Mouse (Mus musculus): Measurements from ENCODE around the gene Elmod3.

DNA sequence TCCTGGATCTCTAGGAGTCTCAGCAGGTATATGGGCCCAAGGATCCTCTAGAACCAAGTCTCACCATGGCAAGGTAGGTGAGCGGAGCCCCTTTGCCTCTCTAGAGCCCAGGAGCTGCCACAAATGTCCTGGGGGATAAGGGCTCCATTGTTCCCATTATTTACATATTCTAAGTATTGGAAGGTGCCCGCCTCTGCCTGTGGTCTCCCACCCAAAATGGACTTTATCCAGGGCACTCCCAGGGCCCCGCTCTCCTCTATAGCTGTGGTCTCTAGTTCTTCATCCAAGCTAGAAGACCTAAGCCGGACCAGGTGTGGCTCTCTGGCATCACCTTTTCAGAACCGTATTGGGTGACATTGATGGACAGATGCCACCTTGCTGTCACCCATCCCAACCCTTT, 76.6 kb downstream of the Elmod3 start, which contains the start of gene Sh2d6:
- TF ChIP-seq POLR2A (IDR thresholded peaks at IDR 0.05; ENCODE audit: borderline replicate concordance, extremely low read depth, low read depth, low read length): no peak
- TF ChIP-seq CTCF (IDR thresholded peaks at IDR 0.05; ENCODE audit: insufficient read depth, low read length): no peak

All from lung, adult 2 months (tissue).